ENCODE assay signal across 9 mouse cellular contexts in genomic region chr10:22010088-22010818, GRCm38 (mm10). TPM values are rescaled to one million over a fixed set of nuclear protein-coding genes. Genes with fewer than 3 reads are reported as not detected.
DNase-seq lines count a peak whose midpoint lies in the region; ATAC-seq and TF ChIP-seq lines count a peak whose summit lies in the region.
"Had no signal": no experiment of that assay in that cellular context is flagged by ENCODE, and none has a peak within 500 bp of the region (broad histone marks: within the 10 kb centered on the region; RNA-seq: fewer than 3 reads in every experiment).

No protein-coding gene starts in this region.

- DNase-seq in 3134 (ENCODE audit: extremely low read depth, insufficient read length, low spot score) (peak; percentile 26), WW6 (ENCODE audit: low read depth, low spot score) (peak; percentile 65)
- peak; percentile 81 to 89 for DNase-seq in cerebellum, postnatal 25 days
- peak; percentile 67 to 69 for DNase-seq in gastrocnemius, adult 8-10 months (ENCODE audit: low spot score in 2 of 2)
- peak; percentile 77 for DNase-seq in limb, embryonic 14.5 days (ENCODE audit: low spot score)
- DNase-seq in spleen, postnatal 36 days (ENCODE audit: low spot score in 2 of 2) = peak; percentile 42 to 68

- ATAC-seq in intestine, postnatal 0 days = no peak
- ATAC-seq in limb, embryonic 14.5 days (ENCODE audit: low FRiP score, low read depth) = 0 out of 2 replicates have a peak, but pooled peaks have one; percentile 47
- ATAC-seq in monocyte, adult 5-6 weeks (replicated peaks; ENCODE audit: insufficient number of reproducible peaks, low FRiP score, low TSS enrichment, poor library complexity, severe bottlenecking) = peak; percentile 56; the same call in 1 of the 2 replicates

- peak; percentile 87 for TF ChIP-seq CTCF in intestine, postnatal 0 days (IDR thresholded peaks at IDR 0.05; ENCODE audit: low read depth)

- H3K4me3 ChIP-seq in intestine, postnatal 0 days (ENCODE audit: low read depth, low read length) = no peak overlapping the region
- H3K4me3 ChIP-seq in limb, embryonic 14.5 days (replicated peaks; ENCODE audit: low read length) = no peak overlapping the region
- H3K4me3 ChIP-seq: embryonic facial prominence, embryonic 12.5 days had no signal

- H3K27me3 ChIP-seq in intestine, postnatal 0 days (replicated peaks; ENCODE audit: control insufficient read depth, insufficient read depth, low read length) = no peaks in the 10 kb centered on the region
- no peaks in the 10 kb centered on the region for H3K27me3 ChIP-seq in limb, embryonic 14.5 days (ENCODE audit: control insufficient read depth, insufficient read depth, low read length)
- H3K27me3 ChIP-seq: embryonic facial prominence, embryonic 12.5 days had no signal

- no peaks in the 10 kb centered on the region for H3K36me3 ChIP-seq in intestine, postnatal 0 days (ENCODE audit: control insufficient read depth, insufficient read depth)
- H3K36me3 ChIP-seq in limb, embryonic 14.5 days (ENCODE audit: control insufficient read depth, insufficient read depth, low read length) = no peaks in the 10 kb centered on the region
- H3K36me3 ChIP-seq: embryonic facial prominence, embryonic 12.5 days had no signal

- H3K9me3 ChIP-seq in intestine, postnatal 0 days (ENCODE audit: control insufficient read depth) = no peaks in the 10 kb centered on the region
- no peaks in the 10 kb centered on the region for H3K9me3 ChIP-seq in limb, embryonic 14.5 days (ENCODE audit: control insufficient read depth, low read length)
- H3K9me3 ChIP-seq: embryonic facial prominence, embryonic 12.5 days had no signal

- 35% methylated on average over 19 of the region's 19 CpGs for WGBS in intestine, postnatal 0 days
- 38% methylated on average over 19 of the region's 19 CpGs for WGBS in limb, embryonic 14.5 days

- no peak overlapping the region for H3K4me2 ChIP-seq in intestine, postnatal 0 days (replicated peaks; ENCODE audit: low read depth)
- H3K4me2 ChIP-seq in limb, embryonic 14.5 days (replicated peaks; ENCODE audit: low read depth, low read length, severe bottlenecking) = no peak overlapping the region
- H3K4me2 ChIP-seq: embryonic facial prominence, embryonic 12.5 days had no signal

- TF ChIP-seq POLR2A in limb, embryonic 14.5 days (IDR thresholded peaks at IDR 0.05; ENCODE audit: borderline replicate concordance, extremely low read depth, insufficient read depth, insufficient read length) = no peak

- H3K4me1 ChIP-seq in intestine, postnatal 0 days (replicated peaks; ENCODE audit: control insufficient read depth, insufficient read depth, low read length) = no peaks in the 10 kb centered on the region
- H3K4me1 ChIP-seq in limb, embryonic 14.5 days (ENCODE audit: control insufficient read depth, insufficient read depth, low read length) = no peaks in the 10 kb centered on the region
- H3K4me1 ChIP-seq: embryonic facial prominence, embryonic 12.5 days had no signal

- no peak overlapping the region for H3K27ac ChIP-seq in intestine, postnatal 0 days (ENCODE audit: low read depth, low read length)
- no peak overlapping the region for H3K27ac ChIP-seq in limb, embryonic 14.5 days (replicated peaks; ENCODE audit: low read depth, low read length)
- H3K27ac ChIP-seq: embryonic facial prominence, embryonic 12.5 days had no signal

- no peak overlapping the region for H3K9ac ChIP-seq in intestine, postnatal 0 days (ENCODE audit: low read depth, low read length)
- no peak overlapping the region for H3K9ac ChIP-seq in limb, embryonic 14.5 days (ENCODE audit: low read depth, low read length, severe bottlenecking)
- H3K9ac ChIP-seq: embryonic facial prominence, embryonic 12.5 days had no signal

RNA-seq across cellular contexts. Expression of gene 4930444G20Rik, which starts 57.6 kb away (rescaled TPM):
- total RNA-seq in gastrocnemius, adult 8-10 months (2022) = not detected
- not detected in 2 replicates for polyA plus RNA-seq in intestine, postnatal 0 days (2015; fragmentation: Nextera tagmentation; extraction: Ambion mirVana)
- polyA plus RNA-seq in limb, embryonic 14.5 days (2012; rRNA removed) = not detected in 2 replicates
- polyA plus RNA-seq in limb, embryonic 14.5 days (2014; fragmentation: Nextera tagmentation; extraction: Ambion mirVana) = not detected in 2 replicates
- not detected in 3 replicates for total RNA-seq in monocyte, adult 5-6 weeks (2017)
- polyA plus RNA-seq: embryonic facial prominence, embryonic 12.5 days had no signal

Comparison
In these comparisons a context has a peak if more than half of its experiments do, and no peak if none do; other contexts are left out.
1. DNase-seq: peak in every context shown above with its lines; median percentile 85 in cerebellum, postnatal 25 days; 77 in limb, embryonic 14.5 days; 68 in gastrocnemius, adult 8-10 months; 65 in WW6; 55 in spleen, postnatal 36 days; 26 in 3134.